Mouse (Mus musculus): ENCODE data around the gene Zfp748. TPM values are rescaled to one million over a fixed set of nuclear protein-coding genes. Genes with fewer than 3 reads are reported as not detected.

The Zfp748 gene
- polyA plus RNA-seq (2012): 0.27 and 0.32 TPM in 2 replicates

GRCm38 (mm10) chr13:67553730-67554129, at the start of gene Zfp748:
TSS of gene Zfp748 (minus strand) at chr13:67553830.

GRCm38 (mm10) chr13:67525753-67526410, 27.7 kb downstream of the Zfp748 start, which contains the start of the genes Gm26965 and Zfp87:
TSS of gene Gm26965 (minus strand) at chr13:67526151.
TSS of gene Zfp87 (minus strand) at chr13:67526177.

GRCm38 (mm10) chr13:67500084-67500719, 53.4 kb downstream of the Zfp748 start, which contains the start of gene Zfp58:
TSS of gene Zfp58 (minus strand) at chr13:67500555.

Other genes with a start within 250 kb of the Zfp748 start
- gene Zfp457, start 247.3 kb downstream of the Zfp748 start, polyA plus RNA-seq (2012): 0.27 TPM in 1 of 2 replicates, not detected in the other
- 0.06 and 0.29 TPM in 2 replicates for gene Zfp595, start 221.3 kb downstream of the Zfp748 start, polyA plus RNA-seq (2012)
- gene Gm28044, start 193.3 kb downstream of the Zfp748 start, polyA plus RNA-seq (2012): not detected in 2 replicates
- 0.08 and 0.16 TPM in 2 replicates for gene Zfp953, start 193.2 kb downstream of the Zfp748 start, polyA plus RNA-seq (2012)
- gene Gm28041, start 178.1 kb downstream of the Zfp748 start, polyA plus RNA-seq (2012): 0.23 TPM in 1 of 2 replicates, not detected in the other
- gene Zfp456, start 178.0 kb downstream of the Zfp748 start, polyA plus RNA-seq (2012): 0.03 and 0.10 TPM in 2 replicates
- gene Zfp429, start 154.0 kb downstream of the Zfp748 start, polyA plus RNA-seq (2012): 0.34 and 0.63 TPM in 2 replicates
- gene Zfp459, start 132.4 kb downstream of the Zfp748 start, polyA plus RNA-seq (2012): not detected in 2 replicates
- 0.28 and 0.83 TPM in 2 replicates for gene Zfp874a, start 102.2 kb downstream of the Zfp748 start, polyA plus RNA-seq (2012)
- 0.13 and 0.18 TPM in 2 replicates for gene Zfp874b, start 69.6 kb downstream of the Zfp748 start, polyA plus RNA-seq (2012)
- 0.23 and 0.51 TPM in 2 replicates for gene Zfp58, start 53.3 kb downstream of the Zfp748 start, polyA plus RNA-seq (2012)
- not detected in 2 replicates for gene Gm26965, start 27.7 kb downstream of the Zfp748 start, polyA plus RNA-seq (2012)
- gene Zfp87, start 27.7 kb downstream of the Zfp748 start, polyA plus RNA-seq (2012): 0.63 and 0.94 TPM in 2 replicates
- 0.23 and 0.63 TPM in 2 replicates for gene Zfp729b, start 55.9 kb upstream of the Zfp748 start, polyA plus RNA-seq (2012)
- gene Gm49345, start 83.9 kb upstream of the Zfp748 start, polyA plus RNA-seq (2012): not detected in 2 replicates
- gene Zfp729a, start 84.0 kb upstream of the Zfp748 start, polyA plus RNA-seq (2012): 0.20 and 0.27 TPM in 2 replicates
- 0.50 and 0.78 TPM in 2 replicates for gene Zfp738, start 133.2 kb upstream of the Zfp748 start, polyA plus RNA-seq (2012)
- 0.53 and 0.72 TPM in 2 replicates for gene Zfp65, start 175.3 kb upstream of the Zfp748 start, polyA plus RNA-seq (2012)
- gene Zfp85, start 201.4 kb upstream of the Zfp748 start, polyA plus RNA-seq (2012): 0.26 and 0.27 TPM in 2 replicates
- gene Zfp493, start 225.9 kb upstream of the Zfp748 start, polyA plus RNA-seq (2012): 0.04 and 0.21 TPM in 2 replicates

Data from megakaryocyte-erythroid progenitor cell, adult 5 weeks (primary cell).